ENCODE assay signal across 15 mouse cellular contexts in genomic region chr4:108337817-108338216, GRCm38 (mm10). TPM values are rescaled to one million over a fixed set of nuclear protein-coding genes. Genes with fewer than 3 reads are reported as not detected.
DNase-seq lines count a peak whose midpoint lies in the region; ATAC-seq and TF ChIP-seq lines count a peak whose summit lies in the region.
"Had no signal": no experiment of that assay in that cellular context is flagged by ENCODE, and none has a peak within 500 bp of the region (broad histone marks: within the 10 kb centered on the region; RNA-seq: fewer than 3 reads in every experiment).

No protein-coding gene starts in this region.

- no peaks in the 10 kb centered on the region for H3K9me3 ChIP-seq in forebrain, embryonic 12.5 days
- no peaks in the 10 kb centered on the region for H3K9me3 ChIP-seq in forebrain, embryonic 16.5 days (ENCODE audit: control insufficient read depth, low read length)
- no peaks in the 10 kb centered on the region for H3K9me3 ChIP-seq in midbrain, embryonic 12.5 days
- H3K9me3 ChIP-seq in midbrain, postnatal 0 days (ENCODE audit: low read length) = no peaks in the 10 kb centered on the region
- H3K9me3 ChIP-seq in embryonic facial prominence, embryonic 13.5 days = no peaks in the 10 kb centered on the region
- no peaks in the 10 kb centered on the region for H3K9me3 ChIP-seq in stomach, embryonic 15.5 days

- ATAC-seq in forebrain, embryonic 12.5 days (ENCODE audit: low FRiP score) = no peak
- no peak for ATAC-seq in forebrain, embryonic 16.5 days
- no peak for ATAC-seq in midbrain, embryonic 12.5 days (ENCODE audit: low FRiP score, low read depth)
- no peak for ATAC-seq in midbrain, postnatal 0 days (ENCODE audit: low FRiP score)
- no peak for ATAC-seq in embryonic facial prominence, embryonic 13.5 days (ENCODE audit: insufficient number of reproducible peaks, insufficient read depth, low FRiP score, low TSS enrichment, low read depth)
- no peak; the same call in 1 of the 2 replicates for ATAC-seq in stomach, embryonic 15.5 days (ENCODE audit: insufficient read depth, low FRiP score, low read depth)

- no peak overlapping the region for H3K4me3 ChIP-seq in forebrain, embryonic 12.5 days (replicated peaks)
- H3K4me3 ChIP-seq in forebrain, embryonic 16.5 days (replicated peaks; ENCODE audit: low read length) = no peak overlapping the region
- no peak overlapping the region for H3K4me3 ChIP-seq in midbrain, embryonic 12.5 days
- H3K4me3 ChIP-seq in midbrain, postnatal 0 days (ENCODE audit: low read depth, low read length) = no peak overlapping the region
- no peak overlapping the region for H3K4me3 ChIP-seq in embryonic facial prominence, embryonic 13.5 days
- H3K4me3 ChIP-seq in stomach, embryonic 15.5 days (replicated peaks) = no peak overlapping the region

- H3K36me3 ChIP-seq in forebrain, embryonic 12.5 days (replicated peaks) = peaks cover 52% of the 10 kb centered on the region
- peaks cover 8% of the 10 kb centered on the region for H3K36me3 ChIP-seq in forebrain, embryonic 16.5 days (ENCODE audit: control insufficient read depth, insufficient read depth)
- peaks cover 39% of the 10 kb centered on the region for H3K36me3 ChIP-seq in midbrain, embryonic 12.5 days
- H3K36me3 ChIP-seq in midbrain, postnatal 0 days (ENCODE audit: insufficient read depth, low read length) = peaks cover 26% of the 10 kb centered on the region
- peaks cover 47% of the 10 kb centered on the region for H3K36me3 ChIP-seq in embryonic facial prominence, embryonic 13.5 days
- peaks cover 13% of the 10 kb centered on the region for H3K36me3 ChIP-seq in stomach, embryonic 15.5 days

- H3K27ac ChIP-seq in forebrain, embryonic 12.5 days = peak overlapping the region; percentile 73
- H3K27ac ChIP-seq in forebrain, embryonic 16.5 days (ENCODE audit: low read length) = no peak overlapping the region
- peak overlapping the region; percentile 60; the same call in 1 of the 2 replicates for H3K27ac ChIP-seq in midbrain, embryonic 12.5 days (replicated peaks)
- no peak overlapping the region for H3K27ac ChIP-seq in midbrain, postnatal 0 days (ENCODE audit: low read depth, low read length)
- peak overlapping the region; percentile 3; the same call in 1 of the 2 replicates for H3K27ac ChIP-seq in embryonic facial prominence, embryonic 13.5 days
- H3K27ac ChIP-seq in stomach, embryonic 15.5 days = peak overlapping the region; percentile 46
- H3K27ac ChIP-seq: macrophage had no signal

- 38% methylated on average over 3 of the region's 3 CpGs for whole genome bisulfite sequencing in forebrain, embryonic 12.5 days
- WGBS in forebrain, embryonic 16.5 days = 43% methylated on average over 3 of the region's 3 CpGs
- 29% methylated on average over 3 of the region's 3 CpGs for WGBS in midbrain, embryonic 12.5 days
- 27% methylated on average over 3 of the region's 3 CpGs for WGBS in midbrain, postnatal 0 days
- 45% methylated on average over 3 of the region's 3 CpGs for WGBS in embryonic facial prominence, embryonic 13.5 days
- 46% methylated on average over 3 of the region's 3 CpGs for WGBS in stomach, embryonic 15.5 days

- H3K4me2 ChIP-seq in forebrain, embryonic 12.5 days = no peak overlapping the region
- H3K4me2 ChIP-seq in forebrain, embryonic 16.5 days (ENCODE audit: low read length) = no peak overlapping the region
- no peak overlapping the region for H3K4me2 ChIP-seq in midbrain, embryonic 12.5 days (replicated peaks)
- H3K4me2 ChIP-seq in midbrain, postnatal 0 days (ENCODE audit: low read depth, low read length, poor library complexity, severe bottlenecking) = no peak overlapping the region
- no peak overlapping the region for H3K4me2 ChIP-seq in embryonic facial prominence, embryonic 13.5 days
- H3K4me2 ChIP-seq in stomach, embryonic 15.5 days = no peak overlapping the region

- no peaks in the 10 kb centered on the region for H3K27me3 ChIP-seq in forebrain, embryonic 12.5 days
- no peaks in the 10 kb centered on the region for H3K27me3 ChIP-seq in forebrain, embryonic 16.5 days (replicated peaks; ENCODE audit: control insufficient read depth, insufficient read depth, low read length)
- no peaks in the 10 kb centered on the region for H3K27me3 ChIP-seq in midbrain, embryonic 12.5 days
- no peaks in the 10 kb centered on the region for H3K27me3 ChIP-seq in midbrain, postnatal 0 days (ENCODE audit: insufficient read depth, low read length)
- no peaks in the 10 kb centered on the region for H3K27me3 ChIP-seq in embryonic facial prominence, embryonic 13.5 days
- H3K27me3 ChIP-seq in stomach, embryonic 15.5 days (replicated peaks) = no peaks in the 10 kb centered on the region

- H3K4me1 ChIP-seq in forebrain, embryonic 12.5 days = peaks cover 14% of the 10 kb centered on the region
- no peaks in the 10 kb centered on the region; the same call in 1 of the 2 replicates for H3K4me1 ChIP-seq in forebrain, embryonic 16.5 days (replicated peaks; ENCODE audit: control insufficient read depth, insufficient read depth, low read length)
- peaks cover 16% of the 10 kb centered on the region for H3K4me1 ChIP-seq in midbrain, embryonic 12.5 days
- no peaks in the 10 kb centered on the region for H3K4me1 ChIP-seq in midbrain, postnatal 0 days (ENCODE audit: insufficient read depth, low read length)
- H3K4me1 ChIP-seq in embryonic facial prominence, embryonic 13.5 days = no peaks in the 10 kb centered on the region
- peaks cover 10% of the 10 kb centered on the region for H3K4me1 ChIP-seq in stomach, embryonic 15.5 days

- no peak for TF ChIP-seq CTCF in midbrain, postnatal 0 days (IDR thresholded peaks at IDR 0.05)

- no peak for DNase-seq in midbrain, postnatal 0 days (ENCODE audit: low spot score)
- DNase-seq in gastrocnemius, adult 8-10 months (ENCODE audit: low spot score in 2 of 2) = no peak
- DNase-seq in kidney, postnatal 36 days = no peak
- DNase-seq: B cell, adult 2 months; heart, adult 18-20 months; lung, adult 18-20 months; thymus, postnatal 36 days had no signal

- H3K9ac ChIP-seq in forebrain, embryonic 12.5 days = no peak overlapping the region
- H3K9ac ChIP-seq in forebrain, embryonic 16.5 days (replicated peaks; ENCODE audit: low read depth, low read length) = no peak overlapping the region
- H3K9ac ChIP-seq in midbrain, embryonic 12.5 days (replicated peaks) = no peak overlapping the region
- no peak overlapping the region for H3K9ac ChIP-seq in midbrain, postnatal 0 days (replicated peaks; ENCODE audit: low read length, poor library complexity, severe bottlenecking)
- no peak overlapping the region for H3K9ac ChIP-seq in embryonic facial prominence, embryonic 13.5 days
- H3K9ac ChIP-seq in stomach, embryonic 15.5 days = no peak overlapping the region

RNA-seq across cellular contexts. Expression of gene Coa7, which starts 9.9 kb away (rescaled TPM):
- polyA plus RNA-seq in forebrain, embryonic 12.5 days (2016; fragmentation: Nextera tagmentation; extraction: Ambion mirVana) = 49.0 and 49.3 TPM in 2 replicates
- polyA plus RNA-seq in forebrain, embryonic 16.5 days (2015; fragmentation: Nextera tagmentation; extraction: Ambion mirVana) = 56.7 and 58.5 TPM in 2 replicates
- 50.4 and 57.5 TPM in 2 replicates for polyA plus RNA-seq in midbrain, embryonic 12.5 days (2016; fragmentation: Nextera tagmentation; extraction: Ambion mirVana)
- 16.8 and 59.5 TPM in 2 replicates for total RNA-seq in midbrain, postnatal 0 days (2014; rRNA removed)
- 59.6 and 63.2 TPM in 2 replicates for polyA plus RNA-seq in midbrain, postnatal 0 days (2015; fragmentation: Nextera tagmentation; extraction: Ambion mirVana)
- polyA plus RNA-seq in embryonic facial prominence, embryonic 13.5 days (2015; fragmentation: Nextera tagmentation; extraction: Ambion mirVana) = 49.2 and 50.9 TPM in 2 replicates
- 45.3 and 53.9 TPM in 2 replicates for polyA plus RNA-seq in stomach, embryonic 15.5 days (2015; fragmentation: Nextera tagmentation; extraction: Ambion mirVana)
- total RNA-seq in gastrocnemius, adult 8-10 months (2022) = 10 to 100 TPM; 26.4 to 40.8 (median 33.7) TPM

RNA-seq across cellular contexts. Expression of gene Zyg11b, which starts 36.9 kb away (rescaled TPM):
- polyA plus RNA-seq in forebrain, embryonic 12.5 days (2016; fragmentation: Nextera tagmentation; extraction: Ambion mirVana) = 26.2 and 31.1 TPM in 2 replicates
- 37.3 and 37.6 TPM in 2 replicates for polyA plus RNA-seq in forebrain, embryonic 16.5 days (2015; fragmentation: Nextera tagmentation; extraction: Ambion mirVana)
- 33.9 and 40.5 TPM in 2 replicates for polyA plus RNA-seq in midbrain, embryonic 12.5 days (2016; fragmentation: Nextera tagmentation; extraction: Ambion mirVana)
- 131 and 162 TPM in 2 replicates for total RNA-seq in midbrain, postnatal 0 days (2014; rRNA removed)
- 22.3 and 26.0 TPM in 2 replicates for polyA plus RNA-seq in midbrain, postnatal 0 days (2015; fragmentation: Nextera tagmentation; extraction: Ambion mirVana)
- 13.0 and 15.9 TPM in 2 replicates for polyA plus RNA-seq in embryonic facial prominence, embryonic 13.5 days (2015; fragmentation: Nextera tagmentation; extraction: Ambion mirVana)
- 9.7 and 11.4 TPM in 2 replicates for polyA plus RNA-seq in stomach, embryonic 15.5 days (2015; fragmentation: Nextera tagmentation; extraction: Ambion mirVana)
- total RNA-seq in gastrocnemius, adult 8-10 months (2022) = 10 to 100 TPM; 58.6 to 67.0 (median 65.0) TPM

RNA-seq across cellular contexts. Expression of gene Shisal2a, which starts 45.3 kb away (rescaled TPM):
- polyA plus RNA-seq in forebrain, embryonic 12.5 days (2016; fragmentation: Nextera tagmentation; extraction: Ambion mirVana) = 2.2 and 2.3 TPM in 2 replicates
- polyA plus RNA-seq in forebrain, embryonic 16.5 days (2015; fragmentation: Nextera tagmentation; extraction: Ambion mirVana) = 1.7 and 2.7 TPM in 2 replicates
- polyA plus RNA-seq in midbrain, embryonic 12.5 days (2016; fragmentation: Nextera tagmentation; extraction: Ambion mirVana) = 1.7 and 2.0 TPM in 2 replicates
- 0.49 and 5.5 TPM in 2 replicates for total RNA-seq in midbrain, postnatal 0 days (2014; rRNA removed)
- 12.6 and 15.5 TPM in 2 replicates for polyA plus RNA-seq in midbrain, postnatal 0 days (2015; fragmentation: Nextera tagmentation; extraction: Ambion mirVana)
- polyA plus RNA-seq in embryonic facial prominence, embryonic 13.5 days (2015; fragmentation: Nextera tagmentation; extraction: Ambion mirVana) = 2.1 and 2.8 TPM in 2 replicates
- polyA plus RNA-seq in stomach, embryonic 15.5 days (2015; fragmentation: Nextera tagmentation; extraction: Ambion mirVana) = 2.3 and 2.6 TPM in 2 replicates
- total RNA-seq in gastrocnemius, adult 8-10 months (2022) = not detected
- total RNA-seq: heart, adult 18-20 months; left cerebral cortex, postnatal 10 days had no signal
- polyA plus RNA-seq: macrophage; spleen, adult 2 months had no signal

Comparison
In these comparisons a context has a peak if more than half of its experiments do, and no peak if none do; other contexts are left out.
1. H3K27ac ChIP-seq: peak in forebrain, embryonic 12.5 days (single experiment), midbrain, embryonic 12.5 days (single experiment), embryonic facial prominence, embryonic 13.5 days (single experiment) and stomach, embryonic 15.5 days (single experiment); none in forebrain, embryonic 16.5 days (single experiment) and midbrain, postnatal 0 days (single experiment).